Mouse (Mus musculus) spleen, adult 10 weeks (tissue): ENCODE results near the gene Zfp68. TPM values are rescaled to one million over a fixed set of nuclear protein-coding genes. Genes with fewer than 3 reads are reported as not detected.

Experiments
- polyA plus RNA-seq: library from polyadenylated mRNA; stranded (reverse); fragments of 350-450 nt; fragmentation: Illumina TruSeq; extraction: RNeasy Lipid Tissue Mini Kit (QIAGEN cat#74804); gene quantifications from one replicate; pipeline ENCODE4 v1.2.3, GENCODE M21; 2015; ENCODE audit warnings: low replicate concordance; ENCODE audit not compliant: insufficient read depth

The Zfp68 gene
- polyA plus RNA-seq: 58.0 TPM

GRCm38 (mm10) chr5:138619211-138620128 lies at the start of gene Zfp68:
Gene Zfp68 (minus strand): TSS chr5:138619761.

GRCm38 (mm10) chr5:138622645-138623477 lies 3.3 kb upstream of the Zfp68 start, which contains the start of gene A430033K04Rik:
Gene A430033K04Rik (plus strand): TSS chr5:138622859.

GRCm38 (mm10) chr5:138564612-138565011 lies 54.9 kb downstream of the Zfp68 start, which contains the start of gene 1700123K08Rik:
Gene 1700123K08Rik (minus strand): TSS chr5:138564712.

Other genes with a start within 250 kb of the Zfp68 start
- gene Zfp157, start 178.3 kb downstream of the Zfp68 start, polyA plus RNA-seq: 20.5 TPM
- gene 1700123K08Rik, start 55.0 kb downstream of the Zfp68 start, polyA plus RNA-seq: not detected
- 8.1 TPM for gene A430033K04Rik, start 3.1 kb upstream of the Zfp68 start, polyA plus RNA-seq
- 3.8 TPM for gene Fam20c, start 134.8 kb upstream of the Zfp68 start, polyA plus RNA-seq
- not detected for gene Gm5294, start 200.3 kb upstream of the Zfp68 start, polyA plus RNA-seq